Mouse (Mus musculus): ENCODE measurements around the gene Mab21l2.

DNA sequence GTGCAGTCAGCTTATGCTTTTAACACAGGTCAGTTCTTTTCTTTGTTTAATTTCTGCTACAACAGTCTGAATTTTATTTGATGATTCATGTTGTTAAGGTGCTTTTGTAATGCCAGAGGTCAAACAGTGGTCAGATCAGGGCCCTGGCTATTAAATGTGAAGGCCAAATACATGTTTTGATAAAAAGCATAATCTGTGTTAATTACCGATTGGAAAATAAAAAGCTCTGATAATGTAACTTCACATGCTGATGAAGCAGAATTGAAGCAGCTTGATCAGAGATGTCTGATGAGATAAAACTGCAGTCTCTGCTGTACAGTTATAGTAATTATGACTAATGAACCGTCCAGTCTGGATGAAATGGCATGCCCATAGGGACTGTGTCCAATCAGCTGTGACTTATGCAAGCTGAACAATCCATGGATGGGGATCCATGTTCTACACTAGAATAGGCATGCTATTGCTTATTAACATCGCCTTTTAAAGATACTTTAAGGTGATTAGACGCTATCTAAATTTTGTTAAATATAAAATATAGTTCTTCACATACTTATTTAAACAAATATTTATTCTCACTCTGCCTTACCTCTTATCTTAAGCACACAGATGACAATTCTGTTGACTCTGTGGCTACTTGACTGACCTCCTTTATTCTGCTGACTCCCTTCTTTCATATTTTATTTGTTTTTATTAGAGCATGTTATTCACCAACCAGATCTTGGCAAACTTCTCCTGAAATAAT is 12.0 kb upstream of the Mab21l2 start:
- no peak for TF ChIP-seq CTCF (IDR thresholded peaks at IDR 0.05)
- TF ChIP-seq EP300 (IDR thresholded peaks at IDR 0.05), result no peak
